Mouse (Mus musculus): ENCODE results near the gene Tmem201. TPM values are rescaled to one million over a fixed set of nuclear protein-coding genes. Genes with fewer than 3 reads are reported as not detected.
"Not testable (repeated sequence)": the region's sequence is repeated elsewhere in the genome, so short reads cannot be mapped to it uniquely, and the experiment has no call there.

The Tmem201 gene
- total RNA-seq, 2 experiments from 2014 or later: 33.1 to 40.5 TPM

DNA sequence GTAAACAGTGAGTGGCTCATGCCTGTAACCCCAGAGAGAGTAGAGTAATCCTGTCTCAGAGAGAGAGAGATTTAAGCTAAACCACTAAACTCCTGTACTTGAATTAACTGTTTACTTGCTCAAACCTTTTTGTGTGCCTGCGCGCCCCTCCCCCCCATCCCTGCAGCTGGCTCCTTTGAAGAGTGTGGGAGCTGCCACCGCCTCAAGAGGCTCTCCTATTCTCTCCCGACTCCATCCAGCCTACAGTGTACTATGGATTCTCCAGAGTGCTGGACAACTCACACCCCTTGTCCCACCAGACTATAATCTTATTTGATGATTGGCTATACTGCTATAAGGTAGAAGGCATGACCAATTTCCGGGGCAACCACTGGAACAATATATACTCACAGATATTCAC lies 12.8 kb upstream of the Tmem201 start:
- DNase-seq: no peak
- intact Hi-C loops (cut with DNase I): loop anchor here (5.0 kb wide), 2 partner anchors 57 to 207 kb away; partner anchors contain the start of gene Spsb1

DNA sequence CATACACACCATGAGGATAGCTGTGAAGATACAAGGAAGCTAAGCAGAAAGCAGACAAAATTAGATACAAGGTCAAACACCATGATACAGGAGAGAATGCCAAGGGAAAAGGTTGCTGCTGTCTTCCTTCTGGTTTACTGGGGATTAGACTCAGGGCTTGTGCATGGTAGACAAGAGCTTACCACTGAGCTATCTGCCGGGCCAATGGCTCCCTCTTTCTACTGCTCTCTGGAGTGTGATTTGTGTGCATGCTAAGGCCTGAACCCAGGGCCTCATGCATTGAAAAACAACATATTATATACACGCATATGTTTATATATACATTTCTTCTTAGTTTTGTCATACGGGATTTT lies 11.8 kb upstream of the Tmem201 start:
- intact Hi-C loops (cut with DNase I): loop anchor here (5.0 kb wide), 2 partner anchors 58 to 208 kb away; partner anchors contain the start of gene Spsb1
- not testable (repeated sequence) for DNase-seq

DNA sequence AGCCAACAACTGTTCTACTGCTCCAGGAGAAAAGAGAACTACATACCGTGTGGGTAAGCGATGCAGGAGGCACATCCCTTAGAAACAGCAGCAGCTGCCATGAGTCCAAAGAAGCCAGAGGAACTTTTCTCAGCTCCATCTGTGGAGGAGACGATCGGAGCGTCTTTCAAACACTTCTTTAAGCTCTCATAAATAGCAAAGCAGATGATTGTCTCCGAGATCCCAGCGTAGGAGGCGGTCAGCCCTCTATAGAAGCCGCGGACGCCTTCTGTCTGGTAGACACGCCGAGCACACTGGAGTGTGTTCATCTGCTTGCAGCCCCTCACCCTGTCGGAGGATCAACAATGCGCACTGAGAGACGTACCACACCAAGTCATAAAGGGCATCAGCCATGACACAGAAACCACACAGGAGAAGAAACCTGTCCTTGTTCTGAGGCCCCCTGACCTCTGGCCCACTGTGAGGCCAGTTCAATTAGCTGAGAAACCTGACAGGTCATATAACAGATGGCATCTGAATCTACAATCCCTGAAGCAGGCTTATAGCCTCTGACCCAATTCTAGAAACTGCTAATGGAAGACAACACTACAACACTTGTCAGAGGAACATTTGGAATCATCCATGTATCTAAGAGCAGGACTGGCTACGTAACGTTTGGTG lies 11.3 kb upstream of the Tmem201 start:
- DNase-seq: no peak
- intact Hi-C loops (cut with DNase I): no loop called here

DNA sequence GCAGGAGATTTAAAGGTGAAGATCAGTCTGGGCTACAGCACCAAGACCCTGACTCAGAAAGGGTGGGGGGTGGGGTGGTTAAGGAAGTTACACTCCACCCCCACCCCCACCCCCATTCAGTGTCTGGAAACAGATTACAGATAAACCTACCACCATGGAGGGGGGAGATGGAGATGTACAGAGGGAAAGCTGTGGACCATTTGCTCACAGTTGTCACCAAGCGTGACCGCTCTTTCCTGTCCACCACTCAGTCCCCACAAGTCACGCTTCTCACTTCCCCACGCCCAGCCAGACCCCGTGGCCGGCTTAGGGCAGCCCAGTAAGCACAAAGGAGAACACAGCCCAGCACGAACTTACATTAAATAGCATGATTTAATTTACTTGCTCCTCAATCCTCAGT lies 6.3 kb upstream of the Tmem201 start:
- DNase-seq: no peak
- intact Hi-C loops (cut with DNase I): no loop called here

DNA sequence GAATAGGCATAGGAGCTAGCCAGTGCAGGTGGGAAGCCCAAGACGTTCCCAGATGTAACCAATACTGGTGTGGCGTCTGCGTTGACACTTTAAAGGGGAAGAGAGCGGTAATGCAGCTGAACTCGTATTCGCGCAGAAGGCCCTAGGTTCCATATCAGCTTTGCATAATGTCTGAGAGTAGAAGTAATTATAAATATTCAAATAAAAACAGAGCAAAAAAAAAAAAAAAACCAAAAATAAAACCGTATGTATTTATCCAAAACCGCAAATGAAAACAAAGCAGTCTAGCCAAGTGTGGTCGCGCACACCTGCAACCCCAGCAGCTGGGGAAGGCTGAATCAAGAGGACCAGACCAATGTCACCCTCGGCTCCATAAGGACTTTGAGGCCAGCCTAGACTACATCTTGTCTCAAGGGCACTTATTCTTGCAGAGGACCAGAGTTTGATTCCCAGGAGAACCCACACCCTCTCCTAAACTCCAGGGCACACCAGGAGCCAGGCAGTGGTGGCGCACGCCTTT lies 4.2 kb upstream of the Tmem201 start:
- no peak for DNase-seq
- intact Hi-C loops (cut with DNase I): no loop called here

DNA sequence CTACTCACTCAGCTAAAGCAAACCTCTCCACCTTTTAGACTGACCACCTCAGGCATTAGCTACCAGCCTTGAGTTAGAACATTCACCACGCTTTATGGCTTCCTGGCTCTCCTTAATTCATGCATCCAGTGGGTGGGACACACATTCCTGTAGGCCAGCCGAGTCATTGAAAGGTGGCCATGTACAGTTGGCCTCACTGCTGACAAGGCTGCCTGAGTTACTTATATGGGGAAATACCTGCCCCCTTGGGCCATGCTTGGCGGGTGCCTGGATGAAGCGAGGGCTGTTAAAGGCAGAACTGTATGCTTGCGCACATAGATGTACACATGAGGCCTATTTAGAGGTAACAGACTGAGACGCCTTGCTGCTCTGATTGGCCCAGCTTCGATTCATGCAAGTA lies 2.5 kb upstream of the Tmem201 start:
- intact Hi-C loops (cut with DNase I): no loop called here
- no peak for DNase-seq

DNA sequence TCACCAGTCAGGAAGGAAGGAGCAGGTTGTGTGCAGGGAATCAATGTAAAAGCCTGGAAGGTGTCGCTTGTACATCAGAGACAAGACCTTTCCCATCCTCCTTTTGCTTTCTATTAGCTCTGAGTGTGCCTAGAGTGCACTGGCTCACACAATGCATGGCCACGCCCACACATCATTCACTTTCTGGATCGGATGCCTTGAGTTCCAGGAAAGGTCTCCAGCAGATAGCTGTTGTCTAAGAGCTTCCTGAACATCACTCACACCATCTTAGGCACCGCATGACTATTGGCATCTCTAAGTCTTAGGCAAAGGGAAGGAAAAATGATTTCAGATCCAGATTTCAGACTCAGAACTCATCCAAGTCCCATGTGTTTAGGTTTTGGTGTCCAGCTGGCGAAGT lies 1.6 kb upstream of the Tmem201 start:
- no peak for DNase-seq
- intact Hi-C loops (cut with DNase I): no loop called here

DNA sequence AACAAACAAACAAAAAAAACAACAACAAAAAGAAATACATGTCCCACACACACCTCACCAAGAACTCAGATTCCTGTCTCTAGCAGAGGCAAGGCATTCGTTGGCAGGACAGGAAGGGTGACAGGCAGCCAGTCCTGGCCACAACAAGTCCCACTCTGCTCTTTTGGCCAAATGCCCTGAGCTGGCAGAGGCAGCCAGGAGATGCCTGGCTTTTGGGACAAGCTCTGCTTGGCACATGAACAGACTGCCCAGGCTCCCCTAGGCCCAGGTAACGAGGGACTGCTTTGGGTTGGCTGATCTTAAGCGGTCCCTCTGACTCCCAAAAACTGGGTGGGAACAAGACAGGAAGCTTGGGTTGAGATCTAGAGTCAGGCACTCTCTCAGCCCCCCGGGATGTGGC lies 1.3 kb downstream of the Tmem201 start:
- intact Hi-C loops (cut with DNase I): no loop called here
- peak in 1 of 2 experiments; percentile 68 for DNase-seq

DNA sequence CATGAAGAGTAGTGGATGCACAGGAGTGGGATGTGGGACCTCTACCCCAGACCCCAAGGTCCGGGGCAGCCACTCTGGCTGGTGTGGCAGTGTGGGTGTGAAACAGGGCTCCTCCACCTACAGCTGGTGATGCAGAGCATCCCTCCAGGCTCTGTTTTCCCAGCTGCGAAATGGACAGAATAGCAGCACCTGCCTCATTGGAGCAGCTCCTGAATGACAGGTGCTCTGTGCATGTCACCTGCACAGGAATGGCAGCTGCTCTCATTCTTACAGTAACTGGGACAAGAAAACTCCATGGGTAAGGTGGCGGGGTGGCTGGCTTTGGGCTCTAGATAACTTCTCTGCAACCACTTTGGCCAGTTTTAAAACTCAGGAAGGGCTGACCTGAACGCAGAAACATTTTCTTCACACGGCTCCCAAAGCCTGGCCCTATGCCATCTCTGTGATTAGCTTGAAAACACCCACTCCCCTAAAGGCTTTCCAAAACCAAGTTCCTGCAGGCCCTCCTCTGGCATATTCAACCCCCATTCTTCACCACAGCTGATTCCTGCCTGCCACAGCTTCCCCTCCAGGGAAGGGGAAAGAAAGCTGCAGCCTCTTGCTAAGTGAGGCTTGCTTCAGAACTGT lies 2.1 kb downstream of the Tmem201 start:
- no peak for DNase-seq
- intact Hi-C loops (cut with DNase I): no loop called here

DNA sequence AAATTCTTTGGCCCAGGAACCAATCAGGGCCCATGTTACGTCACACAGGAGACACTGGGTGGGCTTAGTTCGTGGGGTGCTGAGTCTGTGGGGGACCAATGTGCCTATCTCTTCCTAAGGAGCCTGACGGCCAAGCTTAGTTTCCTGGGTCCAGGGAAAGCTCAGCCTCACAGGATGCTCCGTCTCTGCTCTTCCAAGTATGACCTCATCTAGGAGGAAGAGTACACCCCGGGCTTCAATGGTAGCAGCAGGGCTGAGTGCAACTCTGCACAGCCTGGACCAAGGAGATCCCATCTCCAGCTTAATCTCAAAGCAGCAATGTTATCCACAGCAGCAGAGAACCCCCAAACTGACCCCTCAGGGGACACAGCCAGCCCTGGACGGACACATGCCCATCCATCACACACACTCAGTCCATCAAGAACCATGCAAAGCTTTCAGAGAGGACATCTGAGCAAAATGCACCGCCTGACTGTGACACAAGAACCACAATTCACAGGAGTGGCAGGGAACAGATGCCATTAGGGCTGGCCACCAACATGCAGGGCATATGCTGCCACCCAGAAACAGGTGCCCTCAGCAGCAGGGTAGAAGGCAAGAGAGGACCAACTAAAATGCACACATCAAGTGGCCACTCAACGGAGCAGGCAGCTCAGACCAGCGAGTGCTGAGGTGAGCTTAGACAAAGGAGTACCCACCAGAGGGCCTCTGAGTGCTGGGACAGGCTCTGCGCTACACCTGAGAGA lies 2.9 kb downstream of the Tmem201 start:
- intact Hi-C loops (cut with DNase I): no loop called here
- DNase-seq: no peak

DNA sequence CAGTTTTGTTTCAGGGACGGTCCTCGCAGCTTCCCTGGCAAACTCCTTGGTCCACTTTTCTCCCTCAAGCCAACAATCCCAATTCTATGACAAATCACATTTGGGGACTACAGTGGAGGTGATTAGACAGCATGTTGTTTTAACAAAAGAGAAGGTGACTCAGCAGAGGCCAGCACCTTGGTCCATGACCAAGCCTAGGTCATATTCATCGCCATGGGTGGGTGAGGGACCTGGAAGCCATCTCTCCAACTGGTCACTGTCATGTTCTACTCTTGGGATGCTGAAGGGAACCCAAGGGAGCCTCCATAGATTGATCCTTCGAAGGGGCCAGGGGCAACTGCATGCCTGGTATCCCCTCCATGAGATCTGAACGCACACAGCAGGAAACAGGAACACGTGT lies 3.6 kb downstream of the Tmem201 start:
- intact Hi-C loops (cut with DNase I): no loop called here

DNA sequence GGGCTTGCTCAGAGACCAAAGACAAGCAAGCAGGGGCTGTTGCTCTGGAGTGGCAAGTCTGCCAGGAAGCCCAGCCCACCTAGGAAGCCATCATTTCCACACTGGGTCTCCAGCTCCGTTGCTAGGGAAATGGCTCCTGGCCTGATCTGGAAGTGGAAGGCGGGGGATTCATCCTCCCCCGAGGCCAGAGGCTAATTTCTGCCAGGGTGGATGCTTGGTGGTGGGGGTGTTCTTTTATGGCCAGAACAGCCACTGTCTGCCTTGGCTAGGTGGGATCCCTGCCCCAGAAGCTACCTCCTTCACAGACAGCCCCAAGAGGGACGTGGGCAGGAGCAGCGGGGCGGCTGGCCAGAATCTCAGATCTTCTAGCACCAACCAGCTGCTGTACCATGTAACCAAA lies 4.1 kb downstream of the Tmem201 start:
- intact Hi-C loops (cut with DNase I): no loop called here
- DNase-seq: no peak

More for the DNA sequence above, 3.6 kb downstream of the Tmem201 start:
- no peak for DNase-seq

DNA sequence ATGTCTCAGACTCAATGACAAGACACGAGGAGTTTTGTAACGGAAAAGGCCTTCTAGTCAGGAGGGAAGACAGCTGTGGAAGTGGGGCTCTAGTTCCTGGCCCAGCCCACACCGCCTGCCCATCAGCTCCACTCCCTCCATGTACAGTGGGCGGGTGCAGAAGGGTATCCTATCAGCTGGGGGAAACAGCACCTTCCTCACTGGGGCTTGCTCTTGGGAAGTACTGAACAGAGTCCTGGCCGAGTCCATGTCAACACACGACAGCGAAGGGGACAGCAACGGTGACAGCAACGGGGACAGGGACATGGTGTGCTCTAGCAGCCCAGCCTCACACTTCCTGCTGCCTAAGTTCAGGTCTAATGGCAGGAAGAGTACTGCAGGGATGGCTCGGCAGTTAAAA lies 5.0 kb downstream of the Tmem201 start:
- DNase-seq: no peak
- intact Hi-C loops (cut with DNase I): no loop called here

DNA sequence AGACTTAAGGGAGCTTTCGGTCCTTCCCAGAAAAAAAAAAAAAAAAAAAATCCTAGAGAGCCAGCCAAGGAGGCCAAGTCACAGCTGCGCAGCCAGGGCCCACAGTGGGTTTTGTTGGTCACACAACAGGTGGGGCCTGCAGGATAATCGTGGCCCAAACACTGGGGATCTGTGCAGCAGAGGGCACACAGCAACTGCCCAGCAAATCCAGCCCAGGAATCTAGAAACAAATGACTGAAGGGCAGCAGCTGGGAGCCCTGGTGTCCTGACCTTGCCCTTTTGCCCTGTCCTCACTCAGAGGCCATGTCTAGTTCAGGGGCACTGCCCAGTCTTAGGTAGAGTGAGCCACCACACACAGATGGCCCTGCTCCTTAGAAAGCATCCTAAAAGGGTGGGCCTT lies 5.5 kb downstream of the Tmem201 start:
- no peak for DNase-seq
- intact Hi-C loops (cut with DNase I): no loop called here

DNA sequence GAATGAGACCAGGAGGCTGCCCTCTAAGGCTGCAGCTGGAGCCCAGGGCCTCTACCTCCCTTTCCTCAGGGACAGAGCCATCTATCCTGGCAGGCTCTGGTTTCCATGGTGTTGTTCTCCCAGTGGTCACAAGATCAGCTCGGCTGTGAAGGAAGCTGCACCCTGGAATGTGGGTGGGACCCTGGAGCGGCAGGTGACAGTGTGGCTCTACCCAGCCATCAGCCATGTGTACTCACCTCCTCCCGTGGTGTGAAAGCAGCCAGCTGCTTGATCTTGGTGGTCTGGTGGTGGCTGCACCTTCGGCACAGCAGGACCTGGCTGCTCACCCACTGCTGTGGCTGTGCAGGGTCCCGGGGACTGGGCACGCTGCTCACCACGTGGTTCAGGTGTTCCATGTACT lies 7.0 kb downstream of the Tmem201 start:
- DNase-seq: no peak
- intact Hi-C loops (cut with DNase I): no loop called here

DNA sequence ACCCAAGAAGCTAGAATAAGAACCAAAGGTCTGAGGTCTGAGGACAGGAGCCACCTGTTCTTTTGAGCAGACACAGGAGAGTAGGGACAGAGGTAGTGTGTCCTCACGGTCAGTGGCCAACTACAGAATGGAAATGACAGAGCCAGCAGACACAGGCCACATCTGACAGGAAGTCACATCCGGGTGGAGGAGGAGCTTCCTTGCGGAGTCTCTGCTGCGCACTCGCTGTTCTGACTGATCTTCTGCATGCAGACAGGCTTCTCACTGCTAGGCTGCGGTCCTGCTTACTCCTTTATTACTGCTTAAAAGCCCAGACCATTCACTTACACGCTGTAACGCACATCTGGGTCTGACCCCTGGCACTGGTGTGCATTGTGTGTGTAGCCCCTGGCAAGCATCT lies 9.0 kb downstream of the Tmem201 start:
- intact Hi-C loops (cut with DNase I): no loop called here
- DNase-seq: no peak

DNA sequence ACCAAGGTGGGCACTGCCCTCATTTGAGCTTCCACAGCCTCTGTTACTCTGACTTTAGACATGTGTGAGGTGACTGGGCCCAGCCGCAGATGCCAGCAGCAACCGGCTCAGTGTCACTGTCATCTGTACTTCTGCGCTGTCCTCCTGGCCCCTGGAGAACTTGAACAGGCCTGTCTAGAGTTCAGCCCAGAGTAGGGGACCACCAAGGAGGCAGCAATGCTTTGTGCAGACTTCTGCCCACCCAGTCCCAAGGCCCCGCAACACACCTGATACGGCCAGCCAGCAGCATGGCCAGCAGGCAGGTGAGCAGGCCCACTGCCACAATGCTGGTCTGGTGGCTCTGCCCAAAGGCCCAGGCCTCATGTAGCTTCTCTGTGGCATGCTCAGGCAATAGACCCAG lies 10.2 kb downstream of the Tmem201 start:
- DNase-seq: no peak
- intact Hi-C loops (cut with DNase I): no loop called here

DNA sequence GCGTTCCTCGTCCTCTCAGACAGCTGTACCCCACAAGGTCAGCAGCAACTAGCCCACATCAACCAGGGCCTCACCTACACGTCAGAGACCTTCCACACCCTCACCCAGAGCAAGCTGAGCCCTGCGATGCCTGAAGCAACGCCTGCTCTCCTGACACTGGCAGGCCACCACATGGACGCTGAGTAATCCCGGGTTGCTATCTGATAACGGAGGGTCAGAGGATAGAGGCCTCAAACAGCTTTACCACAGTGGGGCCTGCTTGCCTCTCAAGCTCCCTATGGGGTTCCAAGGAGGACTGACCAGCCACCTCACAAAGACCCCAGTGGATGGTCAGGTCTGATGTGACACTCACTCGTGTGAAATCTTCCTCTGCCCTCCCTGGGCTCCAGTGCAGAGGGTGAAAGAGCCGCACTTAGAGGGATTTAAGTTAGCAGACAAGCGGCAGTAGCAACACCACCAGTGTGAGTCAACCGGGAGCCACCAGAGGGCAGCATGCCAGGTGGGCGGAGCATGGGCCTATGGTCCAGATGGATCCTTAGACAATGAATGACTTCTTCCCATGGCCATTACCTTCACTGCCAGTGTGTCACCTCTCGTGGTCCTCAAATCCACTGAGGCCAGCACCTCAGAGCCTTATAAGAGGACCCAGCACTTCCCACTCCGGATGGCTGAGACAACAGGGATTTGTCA lies 12.0 kb downstream of the Tmem201 start:
- intact Hi-C loops (cut with DNase I): no loop called here
- peak; percentile 65 to 75 for DNase-seq

DNA sequence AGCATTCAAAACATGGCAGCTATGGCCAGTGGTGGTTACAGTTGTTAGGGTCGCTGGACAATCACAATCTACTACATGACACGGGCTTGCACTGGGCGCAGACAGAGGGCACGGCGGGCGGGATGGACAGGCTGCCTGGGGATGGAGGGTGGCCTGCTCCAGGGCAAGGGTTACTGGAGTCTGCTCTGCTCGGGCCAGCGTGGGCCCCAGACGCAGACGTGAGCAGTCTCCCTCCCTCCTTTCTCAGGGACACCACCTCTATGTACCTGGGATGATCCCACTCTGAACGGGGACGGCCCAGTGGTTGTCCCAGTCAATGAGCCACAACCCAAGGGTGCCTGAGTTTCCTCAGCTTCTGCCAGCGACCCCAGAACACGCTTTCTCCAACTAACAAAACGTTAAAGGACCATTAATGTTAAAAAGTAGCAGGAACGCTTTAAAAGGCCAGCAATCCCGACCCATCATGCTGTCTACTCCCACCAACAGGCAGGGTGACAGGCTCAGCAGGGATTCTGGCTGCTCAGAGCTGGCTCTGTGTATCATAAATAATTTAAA lies 12.9 kb downstream of the Tmem201 start:
- intact Hi-C loops (cut with DNase I): no loop called here
- no peak for DNase-seq

DNA sequence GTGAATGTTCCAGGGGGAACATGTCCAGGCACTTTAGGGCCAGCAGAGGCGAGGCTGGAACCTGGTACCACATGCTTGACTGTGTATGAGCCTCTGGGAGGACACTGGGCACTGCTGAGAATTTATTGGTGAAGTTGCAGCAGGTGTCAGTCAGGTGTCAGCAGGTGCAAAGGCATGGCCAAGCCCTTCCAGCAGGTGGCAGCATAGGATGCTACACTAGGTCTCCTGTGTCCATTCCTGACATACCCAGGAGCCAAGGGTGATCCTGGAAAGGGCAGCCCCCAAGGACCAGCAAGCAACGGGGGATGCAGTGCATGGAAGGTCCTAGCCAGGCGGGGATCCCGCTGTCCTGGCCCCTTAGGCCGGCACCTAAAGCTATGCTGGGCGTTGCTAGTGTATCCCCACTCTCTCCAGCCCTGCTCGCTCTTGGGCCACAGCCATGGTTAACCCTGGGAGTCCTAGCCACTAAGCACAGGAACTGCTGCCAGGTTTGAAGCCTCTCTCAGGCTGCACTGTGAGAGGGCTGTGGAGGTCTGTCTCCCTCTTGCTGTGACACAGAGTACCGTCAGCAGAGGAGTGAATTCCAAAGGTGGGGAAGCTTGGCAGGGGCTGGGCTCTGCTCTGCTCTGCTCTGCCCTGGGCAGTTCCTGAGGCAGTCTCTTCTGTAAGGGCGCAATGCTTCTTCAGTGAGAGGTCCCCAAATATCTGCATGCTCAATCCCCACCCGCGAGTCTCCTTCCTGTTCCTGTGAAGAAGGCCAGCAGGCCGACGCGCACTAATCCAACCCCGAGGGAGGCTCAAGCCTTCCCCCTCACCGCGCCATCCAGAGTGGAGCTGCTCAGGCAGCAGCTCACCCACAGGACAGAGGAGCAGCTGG lies 13.8 kb downstream of the Tmem201 start:
- DNase-seq: peak in 1 of 2 experiments; percentile 58
- intact Hi-C loops (cut with DNase I): no loop called here

Measured in gastrocnemius, postnatal 36 days (tissue).